Mouse (Mus musculus): ENCODE measurements around the gene Dlg1. TPM values are rescaled to one million over a fixed set of nuclear protein-coding genes. Genes with fewer than 3 reads are reported as not detected.

Dlg1 gene
- polyA plus RNA-seq, 1 experiment from 2014 or later, result 8.8 TPM

DNA sequence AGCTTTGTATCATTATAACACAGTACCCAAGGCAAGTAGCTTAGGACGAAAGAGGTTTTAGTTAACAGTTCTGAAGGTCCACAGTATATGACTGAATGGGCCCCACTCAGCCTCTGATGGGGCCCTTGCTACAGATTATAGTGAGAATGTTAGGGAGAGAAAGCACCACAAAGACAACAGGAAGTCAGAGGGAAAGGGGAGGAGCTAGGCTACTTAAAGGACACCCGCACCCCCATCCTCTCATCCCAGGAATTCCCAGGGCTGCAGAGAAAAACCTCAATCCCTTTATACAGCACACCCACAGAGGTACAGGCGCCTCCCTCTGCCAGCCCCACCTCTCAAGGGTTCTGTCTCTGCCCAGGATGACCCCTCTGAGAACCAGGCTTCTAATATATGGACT lies 32.2 kb upstream of the Dlg1 start:
- Histone ChIP-seq H3K36me3 (no peaks in the 10 kb centered on the region), H3K9ac (no peak overlapping the region), H3K27ac (no peak overlapping the region), H3K27me3 (no peaks in the 10 kb centered on the region), H3K4me2 (no peak overlapping the region), H3K4me3 (replicated peaks) (no peak overlapping the region), H3K4me1 (replicated peaks) (peaks cover 17% of the 10 kb centered on the region), H3K9me3 (replicated peaks) (no peaks in the 10 kb centered on the region)
- no peak for ATAC-seq (ENCODE audit: low read depth)
- no peak for DNase-seq
- WGBS (ENCODE audit: insufficient replicate concordance), result 71% methylated on average over 3 of the region's 3 CpGs

DNA sequence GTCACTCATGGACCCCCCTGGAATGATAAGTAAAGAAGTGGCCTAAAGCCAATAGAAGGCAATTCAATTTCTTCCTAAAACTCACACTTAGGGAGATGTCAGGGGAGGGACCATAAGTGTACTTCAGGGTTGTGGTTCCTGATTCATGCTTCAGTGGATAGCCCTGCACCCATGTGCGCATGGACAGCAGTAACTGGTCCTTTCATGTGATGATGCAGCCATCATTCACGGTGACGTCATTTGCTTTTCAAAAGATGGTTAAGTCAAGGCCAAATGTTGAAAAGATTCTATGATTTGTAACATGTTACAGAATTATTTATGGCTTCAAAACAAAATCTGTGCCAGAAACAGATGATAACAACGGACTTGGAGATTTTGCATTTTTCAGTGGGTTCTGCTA lies 28.9 kb upstream of the Dlg1 start:
- DNase-seq, result no peak
- Histone ChIP-seq H3K27ac (no peak overlapping the region), H3K27me3 (no peaks in the 10 kb centered on the region), H3K4me3 (replicated peaks) (no peak overlapping the region), H3K9me3 (replicated peaks) (no peaks in the 10 kb centered on the region), H3K36me3 (no peaks in the 10 kb centered on the region), H3K9ac (no peak overlapping the region), H3K4me1 (replicated peaks) (peaks cover 11% of the 10 kb centered on the region; the same call in 1 of the 2 replicates), H3K4me2 (no peak overlapping the region)
- WGBS (ENCODE audit: insufficient replicate concordance), result 91% methylated on average over 4 of the region's 4 CpGs
- ATAC-seq (ENCODE audit: low read depth), result no peak

DNA sequence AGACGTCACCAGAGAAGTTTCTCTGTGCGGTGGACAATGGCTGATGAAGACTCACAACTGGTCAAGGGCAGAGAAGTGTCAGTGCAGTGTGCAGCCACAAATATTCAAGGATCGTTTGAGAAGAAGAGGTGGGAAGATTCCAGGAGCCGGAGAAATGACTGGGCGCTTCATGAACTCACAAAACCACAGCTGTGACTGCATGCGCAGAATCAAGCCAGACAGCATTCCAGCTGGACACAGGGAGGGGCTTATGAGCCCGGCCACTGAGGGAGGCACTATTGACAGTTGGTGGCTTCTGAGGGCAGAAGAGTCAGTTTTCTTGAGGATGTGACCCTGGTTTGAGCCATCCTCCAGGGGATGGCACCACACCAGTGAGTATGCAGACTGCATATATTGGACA lies 24.9 kb upstream of the Dlg1 start:
- H3K4me1 ChIP-seq (replicated peaks), result no peaks in the 10 kb centered on the region
- H3K36me3 ChIP-seq, result no peaks in the 10 kb centered on the region
- no peaks in the 10 kb centered on the region for H3K9me3 ChIP-seq (replicated peaks)
- 67% methylated on average over 7 of the region's 7 CpGs for WGBS (ENCODE audit: insufficient replicate concordance)
- ATAC-seq (ENCODE audit: low read depth) (no peak), DNase-seq (no peak)
- peaks cover 6% of the 10 kb centered on the region; the same call in 1 of the 2 replicates for H3K27me3 ChIP-seq
- no peak overlapping the region for H3K27ac ChIP-seq
- H3K4me2 ChIP-seq, result no peak overlapping the region
- no peak overlapping the region for H3K9ac ChIP-seq
- H3K4me3 ChIP-seq (replicated peaks), result no peak overlapping the region

DNA sequence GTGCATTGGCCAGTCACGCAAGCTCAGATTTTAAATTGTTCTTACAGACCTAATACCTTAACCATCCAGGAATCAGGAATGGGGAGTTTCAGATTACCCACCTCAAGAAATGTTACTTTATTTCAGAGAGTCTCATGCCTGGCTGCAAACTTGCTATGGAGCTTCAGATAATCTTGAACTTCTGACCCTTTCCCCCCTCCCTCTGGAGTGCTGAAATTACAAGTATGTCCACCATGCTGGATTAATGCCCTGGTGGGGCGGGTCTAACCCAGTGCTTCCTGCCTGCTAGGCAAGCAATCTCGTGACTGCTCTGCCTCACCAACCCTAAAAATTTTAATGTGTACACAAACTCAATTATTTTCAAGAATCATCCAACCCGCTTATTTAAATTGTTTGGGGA lies 23.3 kb upstream of the Dlg1 start:
- H3K27me3 ChIP-seq, result peaks cover 6% of the 10 kb centered on the region; the same call in 1 of the 2 replicates
- H3K9me3 ChIP-seq (replicated peaks), result peaks cover 9% of the 10 kb centered on the region; the same call in 1 of the 2 replicates
- H3K4me1 ChIP-seq (replicated peaks), result no peaks in the 10 kb centered on the region
- no peak overlapping the region for H3K9ac ChIP-seq
- ATAC-seq (ENCODE audit: low read depth) (no peak), DNase-seq (no peak)
- H3K4me2 ChIP-seq, result no peak overlapping the region
- H3K4me3 ChIP-seq (replicated peaks), result no peak overlapping the region
- H3K36me3 ChIP-seq, result no peaks in the 10 kb centered on the region
- 56% methylated on average over 4 of the region's 4 CpGs for WGBS (ENCODE audit: insufficient replicate concordance)
- no peak overlapping the region for H3K27ac ChIP-seq

DNA sequence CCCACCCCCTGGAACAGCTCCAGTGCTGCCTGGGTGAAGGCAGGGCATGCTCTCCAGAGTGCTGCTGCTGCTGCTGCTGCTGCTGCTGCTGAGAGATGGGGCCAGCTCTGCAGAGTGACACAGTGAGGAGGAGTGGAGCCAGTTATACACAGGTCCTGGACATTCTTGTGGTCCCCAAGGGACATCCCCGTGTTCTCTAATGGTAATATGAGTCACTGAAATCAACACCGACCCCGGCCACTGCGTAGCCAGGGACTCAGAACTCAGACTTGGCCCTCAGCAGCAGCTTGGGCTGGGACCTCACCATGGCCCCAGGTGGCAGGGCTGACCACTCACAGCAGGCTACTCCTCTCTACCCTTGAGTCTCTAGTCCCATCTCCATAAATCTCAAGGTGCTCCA lies 21.5 kb upstream of the Dlg1 start:
- Histone ChIP-seq H3K9ac (no peak overlapping the region), H3K4me3 (replicated peaks) (no peak overlapping the region), H3K27me3 (peaks cover 6% of the 10 kb centered on the region; the same call in 1 of the 2 replicates), H3K4me1 (replicated peaks) (no peaks in the 10 kb centered on the region), H3K36me3 (no peaks in the 10 kb centered on the region), H3K27ac (no peak overlapping the region), H3K9me3 (replicated peaks) (peaks cover 11% of the 10 kb centered on the region; the same call in 1 of the 2 replicates), H3K4me2 (no peak overlapping the region)
- no peak for ATAC-seq (ENCODE audit: low read depth)
- 77% methylated on average over 4 of the region's 4 CpGs for WGBS (ENCODE audit: insufficient replicate concordance)
- no peak for DNase-seq

DNA sequence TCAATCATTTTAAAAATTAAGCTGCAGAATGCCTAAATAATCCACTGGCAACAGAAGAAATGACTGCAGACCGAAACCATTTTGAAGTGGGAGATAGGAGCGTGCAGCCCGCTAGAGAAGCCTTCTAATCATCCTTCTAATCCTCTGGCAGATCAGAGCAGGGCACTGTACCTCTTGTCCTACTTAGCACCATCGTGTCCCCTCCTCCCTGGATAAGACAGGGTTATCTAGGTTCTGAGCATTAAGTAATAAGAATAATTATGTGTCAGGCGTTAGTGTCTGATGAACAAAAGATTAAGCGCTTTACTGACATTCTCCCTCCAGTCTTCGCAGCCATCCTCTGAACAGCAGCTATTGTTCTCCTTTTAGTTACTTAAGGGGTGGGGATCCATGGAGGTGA lies 16.0 kb upstream of the Dlg1 start:
- no peaks in the 10 kb centered on the region for H3K36me3 ChIP-seq
- H3K4me3 ChIP-seq (replicated peaks), result no peak overlapping the region
- H3K4me1 ChIP-seq (replicated peaks), result no peaks in the 10 kb centered on the region; the same call in 1 of the 2 replicates
- ATAC-seq (ENCODE audit: low read depth) (no peak), DNase-seq (no peak)
- no peak overlapping the region for H3K9ac ChIP-seq
- H3K9me3 ChIP-seq (replicated peaks), result peaks cover 11% of the 10 kb centered on the region; the same call in 1 of the 2 replicates
- 0 out of 2 replicates have a peak, but pooled peaks cover 3% of the 10 kb centered on the region for H3K27me3 ChIP-seq
- no peak overlapping the region for H3K4me2 ChIP-seq
- no peak overlapping the region for H3K27ac ChIP-seq
- WGBS (ENCODE audit: insufficient replicate concordance), result 59% methylated on average over 7 of the region's 7 CpGs

DNA sequence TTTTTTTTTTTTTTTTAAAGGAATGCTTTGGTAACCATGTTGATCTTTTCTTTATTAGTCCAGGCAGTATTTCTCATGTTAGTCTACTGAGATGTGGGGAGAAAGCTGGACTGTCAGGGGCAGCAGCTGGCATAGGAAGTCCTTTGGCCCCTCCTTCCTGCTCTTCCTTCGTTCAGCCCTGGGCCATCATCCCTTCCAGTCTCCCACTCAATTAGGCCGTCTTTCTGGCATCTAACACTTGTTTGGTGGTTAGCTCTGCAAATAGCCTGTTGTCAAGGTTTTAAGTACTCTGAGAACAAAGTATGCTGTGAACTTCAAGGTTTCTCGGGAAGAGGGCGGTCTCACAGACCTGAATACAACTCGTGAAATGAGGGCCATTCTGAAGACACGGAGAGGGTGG lies 12.5 kb upstream of the Dlg1 start:
- H3K27ac ChIP-seq, result no peak overlapping the region
- WGBS (ENCODE audit: insufficient replicate concordance), result 32% methylated on average over 6 of the region's 6 CpGs
- no peak overlapping the region for H3K4me3 ChIP-seq (replicated peaks)
- DNase-seq, result no peak
- no peak overlapping the region for H3K9ac ChIP-seq
- H3K9me3 ChIP-seq (replicated peaks), result no peaks in the 10 kb centered on the region
- no peak overlapping the region for H3K4me2 ChIP-seq
- no peaks in the 10 kb centered on the region; the same call in 1 of the 2 replicates for H3K4me1 ChIP-seq (replicated peaks)
- H3K36me3 ChIP-seq, result no peaks in the 10 kb centered on the region
- ATAC-seq (ENCODE audit: low read depth), result no peak
- peaks cover 7% of the 10 kb centered on the region; the same call in 1 of the 2 replicates for H3K27me3 ChIP-seq

DNA sequence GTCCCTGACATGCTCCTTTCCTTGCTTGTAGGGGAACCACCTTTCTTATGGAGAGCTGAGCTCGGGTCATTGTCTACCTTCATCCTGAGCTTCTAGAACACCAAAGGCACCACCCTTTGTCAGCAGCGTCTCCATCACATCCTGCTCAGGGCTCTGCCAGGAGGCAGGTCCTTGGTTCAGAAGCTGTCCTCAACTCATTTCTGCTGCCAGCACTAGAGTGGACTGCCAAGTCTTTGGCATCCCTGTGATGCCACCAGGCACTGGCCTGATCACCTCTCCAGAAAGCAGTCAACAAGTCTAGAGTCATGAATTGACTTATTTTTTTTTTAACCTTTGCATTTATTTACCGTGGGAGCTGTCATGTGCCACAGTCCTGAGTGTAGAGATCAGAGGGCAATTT lies 11.7 kb upstream of the Dlg1 start:
- H3K27ac ChIP-seq, result no peak overlapping the region
- 61% methylated on average over 3 of the region's 3 CpGs for WGBS (ENCODE audit: insufficient replicate concordance)
- no peak for ATAC-seq (ENCODE audit: low read depth)

DNA sequence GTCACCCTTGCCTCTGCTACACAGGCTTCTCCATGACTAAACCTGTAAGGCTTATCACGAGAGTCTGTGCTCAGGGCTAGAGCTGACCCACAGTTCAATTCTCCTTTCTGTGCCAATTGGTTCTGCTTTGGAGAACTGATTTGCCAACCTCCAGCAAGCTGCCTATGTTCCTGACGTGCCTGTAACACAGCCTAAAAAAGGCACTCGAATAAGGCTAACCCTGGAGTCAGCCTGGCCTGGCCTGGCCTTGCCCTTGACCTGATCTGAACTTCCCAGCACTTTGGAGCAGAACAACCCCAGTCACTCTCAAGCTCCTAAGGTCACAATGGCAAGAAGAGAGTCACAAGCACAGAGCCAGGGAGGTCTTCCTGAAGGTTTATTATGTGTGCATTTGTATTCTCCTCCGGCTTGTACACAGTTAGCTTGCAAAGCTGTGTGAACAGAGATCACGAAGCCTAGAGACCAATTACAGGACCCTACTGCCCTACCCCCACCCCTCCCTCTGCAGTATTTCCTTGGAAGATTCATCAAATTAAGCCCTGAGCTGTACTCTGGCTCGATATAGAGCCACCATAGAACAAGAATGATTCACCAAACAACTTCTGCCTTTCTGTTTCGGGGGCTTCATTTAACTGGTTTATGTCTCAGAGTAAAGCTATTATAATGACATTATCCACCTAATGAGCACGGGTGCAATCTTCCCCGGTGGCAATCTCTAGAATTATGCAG lies 11.0 kb upstream of the Dlg1 start:
- DNase-seq, result no peak
- Histone ChIP-seq H3K4me3 (replicated peaks) (no peak overlapping the region), H3K9ac (no peak overlapping the region), H3K4me1 (replicated peaks) (no peaks in the 10 kb centered on the region; the same call in 1 of the 2 replicates), H3K27ac (no peak overlapping the region), H3K36me3 (no peaks in the 10 kb centered on the region), H3K27me3 (peaks cover 14% of the 10 kb centered on the region), H3K4me2 (no peak overlapping the region), H3K9me3 (replicated peaks) (no peaks in the 10 kb centered on the region)
- ATAC-seq (ENCODE audit: low read depth), result no peak
- WGBS (ENCODE audit: insufficient replicate concordance), result 65% methylated on average over 9 of the region's 9 CpGs

More for the DNA sequence above, 11.7 kb upstream of the Dlg1 start:
- Histone ChIP-seq H3K4me2 (no peak overlapping the region), H3K4me1 (replicated peaks) (no peaks in the 10 kb centered on the region; the same call in 1 of the 2 replicates), H3K9me3 (replicated peaks) (no peaks in the 10 kb centered on the region), H3K9ac (no peak overlapping the region), H3K36me3 (no peaks in the 10 kb centered on the region), H3K27me3 (peaks cover 14% of the 10 kb centered on the region), H3K4me3 (replicated peaks) (no peak overlapping the region)
- no peak for DNase-seq

DNA sequence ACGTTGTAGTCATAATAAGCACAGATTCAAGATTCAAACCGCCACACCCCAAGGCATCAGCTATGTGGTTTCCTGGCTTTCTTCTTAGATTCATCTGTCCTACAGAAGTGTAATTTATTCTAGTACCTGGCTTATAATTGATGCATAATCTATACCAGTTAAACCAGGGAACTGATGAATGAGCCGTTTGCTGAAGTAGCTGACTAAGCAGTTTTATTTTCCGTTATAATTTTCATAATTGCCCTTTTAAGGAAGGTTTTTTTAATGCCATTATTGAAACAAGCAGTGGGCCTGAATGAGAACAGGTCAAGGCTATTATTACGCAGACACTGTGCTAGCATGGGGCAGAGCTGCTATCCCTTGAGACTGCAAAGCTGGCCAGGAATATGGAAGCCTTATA lies 9.6 kb upstream of the Dlg1 start:
- H3K4me1 ChIP-seq (replicated peaks), result no peaks in the 10 kb centered on the region; the same call in 1 of the 2 replicates
- H3K9me3 ChIP-seq (replicated peaks), result no peaks in the 10 kb centered on the region
- H3K4me2 ChIP-seq, result no peak overlapping the region
- peaks cover 26% of the 10 kb centered on the region for H3K27me3 ChIP-seq
- no peaks in the 10 kb centered on the region for H3K36me3 ChIP-seq
- H3K27ac ChIP-seq, result no peak overlapping the region
- 64% methylated on average over 5 of the region's 5 CpGs for WGBS (ENCODE audit: insufficient replicate concordance)
- DNase-seq (no peak), ATAC-seq (ENCODE audit: low read depth) (no peak)
- no peak overlapping the region for H3K4me3 ChIP-seq (replicated peaks)
- H3K9ac ChIP-seq, result no peak overlapping the region

DNA sequence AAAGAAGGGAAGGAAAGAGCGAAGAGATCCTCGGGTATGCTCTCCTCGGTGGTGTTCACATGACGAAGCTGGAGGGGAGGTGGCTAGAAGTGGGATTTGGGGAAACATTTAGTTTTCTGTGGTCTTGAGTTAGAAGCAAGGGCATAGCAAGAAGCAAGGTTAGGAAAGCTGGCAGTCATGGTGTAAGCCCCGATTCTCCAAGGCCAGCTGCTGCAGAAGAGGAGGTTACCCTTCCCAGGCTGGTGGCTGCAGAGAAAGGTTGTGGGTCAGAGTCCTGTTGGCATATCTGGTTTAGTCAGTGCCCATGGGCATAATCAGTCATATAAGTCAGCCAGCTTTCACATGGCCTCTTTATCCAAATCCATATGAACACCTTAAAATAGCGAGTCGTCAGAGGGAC lies 9.2 kb upstream of the Dlg1 start:
- Histone ChIP-seq H3K9ac (no peak overlapping the region), H3K9me3 (replicated peaks) (no peaks in the 10 kb centered on the region), H3K36me3 (no peaks in the 10 kb centered on the region), H3K27me3 (peaks cover 30% of the 10 kb centered on the region), H3K4me3 (replicated peaks) (no peak overlapping the region), H3K27ac (no peak overlapping the region), H3K4me2 (no peak overlapping the region), H3K4me1 (replicated peaks) (no peaks in the 10 kb centered on the region)
- ATAC-seq (ENCODE audit: low read depth) (no peak), DNase-seq (no peak)
- WGBS (ENCODE audit: insufficient replicate concordance), result 75% methylated on average over 7 of the region's 7 CpGs

DNA sequence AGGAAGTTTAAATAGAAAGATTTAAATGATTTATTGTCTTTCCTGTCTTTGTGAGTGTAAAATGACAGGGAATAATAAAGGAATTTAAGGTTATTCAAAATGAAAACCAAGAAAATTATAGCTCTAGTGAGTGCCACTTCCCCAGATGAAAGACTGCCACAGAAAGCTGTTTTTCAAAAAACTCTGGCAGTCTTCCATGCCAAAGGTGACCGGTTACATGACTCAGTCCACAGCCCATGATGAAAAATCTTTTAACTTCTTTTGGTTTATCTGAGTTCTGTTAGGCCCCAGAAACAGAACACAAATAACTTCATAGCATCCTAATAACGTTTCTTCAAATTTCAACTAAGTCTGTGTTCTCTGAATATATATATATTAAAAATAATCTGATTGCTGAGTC lies 7.7 kb upstream of the Dlg1 start:
- ATAC-seq (ENCODE audit: low read depth) (no peak), DNase-seq (no peak)
- Histone ChIP-seq H3K36me3 (no peaks in the 10 kb centered on the region), H3K9ac (no peak overlapping the region), H3K4me2 (no peak overlapping the region), H3K27me3 (peaks cover 42% of the 10 kb centered on the region), H3K4me3 (replicated peaks) (no peak overlapping the region), H3K27ac (no peak overlapping the region), H3K4me1 (replicated peaks) (no peaks in the 10 kb centered on the region), H3K9me3 (replicated peaks) (no peaks in the 10 kb centered on the region)
- WGBS (ENCODE audit: insufficient replicate concordance), result 65% methylated on average over 2 of the region's 2 CpGs

All from liver, embryonic 13.5 days (tissue).